Mouse (Mus musculus): ENCODE results near the gene Celsr2. TPM values are rescaled to one million over a fixed set of nuclear protein-coding genes. Genes with fewer than 3 reads are reported as not detected.
A peak's percentile ranks its signal among the peaks of the same experiment; 100 is the strongest.

Celsr2 gene
- total and polyA plus RNA-seq, 2 experiments from 2014 or later: 24.5 to 51.4 TPM

DNA sequence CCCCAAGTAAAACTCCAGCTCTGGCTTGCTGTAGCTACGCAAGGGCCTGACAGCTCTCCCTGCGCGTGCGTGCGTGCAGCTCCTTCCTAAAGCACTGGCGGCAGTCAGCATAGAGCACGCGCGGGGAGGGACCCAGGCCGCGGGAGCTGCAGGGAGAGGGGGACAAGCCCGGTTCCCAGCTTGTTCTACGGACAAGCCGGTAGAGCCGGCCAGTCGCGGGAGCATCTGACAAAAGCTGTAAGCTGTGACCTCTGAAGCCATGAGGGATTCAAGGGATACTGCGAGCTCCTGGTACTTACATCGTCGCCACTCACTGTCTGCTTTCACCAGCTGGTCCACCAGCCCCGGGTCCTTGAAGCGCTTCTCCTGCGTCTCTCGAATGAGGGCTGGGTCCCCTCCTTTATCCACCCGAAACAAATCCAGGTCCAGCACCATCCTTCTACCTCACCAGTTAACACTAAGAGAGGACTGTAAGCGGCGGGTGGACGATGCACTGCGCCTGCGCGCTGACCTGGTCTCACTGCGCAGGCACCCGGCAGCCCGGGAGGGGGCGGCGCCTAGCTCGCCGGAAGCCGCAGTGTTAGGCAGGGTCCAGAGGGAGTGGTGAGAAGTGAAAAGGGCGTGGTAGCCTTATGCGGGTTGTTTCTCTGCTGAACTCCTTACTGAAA is 29.5 kb upstream of the Celsr2 start, which contains the start of gene Sars:
Gene Sars, minus strand, starts transcription at position 512 of the 668 bp plus-strand sequence.
- Histone ChIP-seq H3K4me2 (ENCODE audit: low read depth) (peak within 1 kb of the TSS; percentile 71), H3K27ac (ENCODE audit: low read depth, low read length) (peak within 1 kb of the TSS; percentile 94), H3K4me3 (ENCODE audit: low read depth, low read length) (peak within 1 kb of the TSS; percentile 73), H3K9ac (peak within 1 kb of the TSS; percentile 92), H3K9me3 (ENCODE audit: low read length) (no peaks in the 10 kb centered on the region), H3K4me1 (ENCODE audit: insufficient read depth) (peaks cover 15% of the 10 kb centered on the region), H3K27me3 (ENCODE audit: insufficient read depth, low read length) (no peaks in the 10 kb centered on the region), H3K36me3 (ENCODE audit: insufficient read depth) (peaks cover 3% of the 10 kb centered on the region; the same call in 1 of the 2 replicates)
- ATAC-seq (peak; percentile 95), DNase-seq (peak; percentile 92)
- 1% methylated on average over 41 of the region's 41 CpGs for WGBS
- TF ChIP-seq CTCF (IDR thresholded peaks at IDR 0.05; ENCODE audit: low read depth): peak; percentile 48

DNA sequence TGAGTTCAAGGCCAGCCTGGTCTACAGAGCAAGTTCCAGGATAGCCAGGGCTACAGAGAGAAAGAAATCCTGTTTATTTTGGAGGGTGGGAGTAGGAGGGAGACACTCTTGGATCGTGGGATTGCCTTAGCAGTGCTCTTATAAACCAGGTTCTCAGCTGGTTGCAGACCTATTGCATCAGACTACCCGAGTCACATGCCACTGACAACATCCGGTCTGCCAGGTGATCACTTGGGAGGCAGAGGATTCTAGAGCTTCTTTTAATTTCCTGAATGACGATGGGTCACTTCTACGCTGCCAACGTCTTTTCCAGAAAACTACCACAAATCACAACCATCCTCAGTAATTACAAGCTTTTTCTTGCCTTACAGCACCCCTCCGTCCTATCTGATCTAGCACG is 28.7 kb upstream of the Celsr2 start:
- H3K27ac ChIP-seq (ENCODE audit: low read depth, low read length): peak overlapping the region; percentile 94
- TF ChIP-seq CTCF (IDR thresholded peaks at IDR 0.05; ENCODE audit: low read depth): no peak
- DNase-seq: no peak
- H3K27me3 ChIP-seq (ENCODE audit: insufficient read depth, low read length): no peaks in the 10 kb centered on the region
- H3K4me2 ChIP-seq (ENCODE audit: low read depth): peak overlapping the region; percentile 71
- H3K4me3 ChIP-seq (ENCODE audit: low read depth, low read length): peak overlapping the region; percentile 73
- H3K36me3 ChIP-seq (ENCODE audit: insufficient read depth): peaks cover 3% of the 10 kb centered on the region; the same call in 1 of the 2 replicates
- H3K9me3 ChIP-seq (ENCODE audit: low read length): no peaks in the 10 kb centered on the region
- ATAC-seq: peak; percentile 57
- 23% methylated on average over 8 of the region's 8 CpGs for WGBS
- H3K4me1 ChIP-seq (ENCODE audit: insufficient read depth): peaks cover 15% of the 10 kb centered on the region
- H3K9ac ChIP-seq: peak overlapping the region; percentile 92

DNA sequence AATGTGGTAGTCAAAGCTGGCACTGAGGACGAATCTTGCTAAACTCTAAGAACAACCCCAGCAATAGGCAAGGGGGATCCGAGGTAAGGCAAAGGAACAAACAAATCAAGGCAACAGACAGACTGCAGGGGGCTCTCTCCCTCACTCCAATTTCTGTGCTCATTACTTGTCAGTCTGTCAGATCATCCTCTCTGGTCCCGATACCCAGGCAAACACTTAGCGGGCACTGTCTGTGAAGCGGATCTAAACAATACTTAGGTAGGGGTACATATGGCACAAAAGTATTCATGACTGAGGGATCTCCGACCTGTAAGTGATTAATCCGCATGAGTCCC is 21.0 kb upstream of the Celsr2 start:
- peaks cover 8% of the 10 kb centered on the region; the same call in 1 of the 2 replicates for H3K4me1 ChIP-seq (ENCODE audit: insufficient read depth)
- H3K9ac ChIP-seq: no peak overlapping the region
- H3K27me3 ChIP-seq (ENCODE audit: insufficient read depth, low read length): no peaks in the 10 kb centered on the region
- H3K27ac ChIP-seq (ENCODE audit: low read depth, low read length): no peak overlapping the region
- TF ChIP-seq CTCF (IDR thresholded peaks at IDR 0.05; ENCODE audit: low read depth): peak; percentile 40
- H3K4me2 ChIP-seq (ENCODE audit: low read depth): no peak overlapping the region
- H3K9me3 ChIP-seq (ENCODE audit: low read length): no peaks in the 10 kb centered on the region
- peaks cover 42% of the 10 kb centered on the region for H3K36me3 ChIP-seq (ENCODE audit: insufficient read depth)
- DNase-seq (no peak), ATAC-seq (no peak)
- H3K4me3 ChIP-seq (ENCODE audit: low read depth, low read length): no peak overlapping the region
- 61% methylated on average over 7 of the region's 7 CpGs for whole genome bisulfite sequencing

DNA sequence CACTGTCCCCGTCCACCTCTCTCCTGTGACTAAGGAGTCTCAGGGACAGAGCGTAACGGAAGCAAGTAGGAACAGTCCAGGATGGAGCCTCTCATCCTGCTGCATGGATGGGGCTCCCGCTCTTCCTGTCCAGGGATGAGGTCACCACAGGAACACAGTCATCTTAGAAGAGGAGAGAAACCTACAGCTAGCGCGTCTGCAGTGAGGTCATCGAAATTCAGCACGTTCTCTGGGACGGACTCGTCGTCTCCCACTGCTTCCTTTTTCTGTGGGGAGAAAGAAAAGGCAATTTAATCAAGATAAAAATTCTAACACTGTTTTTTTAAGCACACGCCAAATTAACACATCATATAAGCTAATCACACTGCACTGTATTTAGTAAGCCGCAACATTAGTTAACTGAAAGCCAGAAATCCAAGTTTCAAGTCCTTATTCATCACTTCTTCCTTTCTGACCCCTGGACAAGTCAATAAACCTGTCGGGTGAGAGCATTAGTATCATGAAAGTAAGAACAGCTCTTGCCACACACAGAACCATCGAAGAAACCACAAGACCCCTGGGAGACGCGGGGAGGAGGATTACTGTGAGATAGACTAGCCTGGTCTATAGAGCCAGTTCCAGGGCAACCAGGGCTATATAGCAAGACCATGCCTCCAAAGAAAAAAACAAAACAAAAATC is 20.5 kb upstream of the Celsr2 start:
- no peak for DNase-seq
- peaks cover 45% of the 10 kb centered on the region for H3K36me3 ChIP-seq (ENCODE audit: insufficient read depth)
- H3K4me1 ChIP-seq (ENCODE audit: insufficient read depth): peaks cover 8% of the 10 kb centered on the region; the same call in 1 of the 2 replicates
- WGBS: 79% methylated on average over 17 of the region's 17 CpGs
- no peak overlapping the region for H3K4me2 ChIP-seq (ENCODE audit: low read depth)
- no peaks in the 10 kb centered on the region for H3K9me3 ChIP-seq (ENCODE audit: low read length)
- H3K27ac ChIP-seq (ENCODE audit: low read depth, low read length): no peak overlapping the region
- no peak overlapping the region for H3K9ac ChIP-seq
- no peaks in the 10 kb centered on the region for H3K27me3 ChIP-seq (ENCODE audit: insufficient read depth, low read length)
- TF ChIP-seq CTCF (IDR thresholded peaks at IDR 0.05; ENCODE audit: low read depth): no peak
- H3K4me3 ChIP-seq (ENCODE audit: low read depth, low read length): no peak overlapping the region
- no peak for ATAC-seq

DNA sequence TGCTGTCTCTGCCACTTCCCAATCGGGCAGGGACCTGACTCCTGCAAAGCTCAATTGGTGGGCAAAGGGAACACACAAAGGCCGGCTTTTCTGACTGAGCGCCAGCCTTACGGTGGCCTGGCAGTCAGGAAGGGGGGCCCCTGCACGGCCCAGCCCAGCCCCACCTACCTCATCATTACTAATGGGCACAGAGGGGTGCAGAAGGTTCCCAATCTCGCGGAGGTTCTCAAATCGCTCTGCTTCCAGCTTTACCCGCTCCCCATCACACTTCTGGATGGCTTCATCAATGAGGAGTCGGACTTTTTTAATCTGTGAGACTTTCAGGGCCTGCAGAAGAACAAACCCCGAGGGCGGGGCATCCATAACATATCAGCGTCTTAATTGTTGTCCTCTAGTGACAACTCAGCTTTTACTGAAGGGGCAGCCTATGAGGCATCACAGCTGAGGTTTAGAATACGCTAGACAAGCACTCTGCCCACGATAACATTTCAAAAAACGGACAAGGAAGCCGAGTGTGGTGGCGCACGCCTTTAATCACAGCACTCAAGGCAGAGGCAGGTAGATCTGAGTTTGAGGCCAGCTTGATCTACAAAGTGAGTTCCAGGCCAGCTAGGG is 18.6 kb upstream of the Celsr2 start:
- no peak for TF ChIP-seq CTCF (IDR thresholded peaks at IDR 0.05; ENCODE audit: low read depth)
- no peak for DNase-seq
- ATAC-seq: peak; percentile 60
- Histone ChIP-seq H3K9ac (no peak overlapping the region), H3K36me3 (ENCODE audit: insufficient read depth) (peaks cover 63% of the 10 kb centered on the region), H3K27me3 (ENCODE audit: insufficient read depth, low read length) (no peaks in the 10 kb centered on the region), H3K4me3 (ENCODE audit: low read depth, low read length) (no peak overlapping the region), H3K9me3 (ENCODE audit: low read length) (no peaks in the 10 kb centered on the region), H3K27ac (ENCODE audit: low read depth, low read length) (peak overlapping the region; percentile 67), H3K4me2 (ENCODE audit: low read depth) (no peak overlapping the region), H3K4me1 (ENCODE audit: insufficient read depth) (peaks cover 8% of the 10 kb centered on the region; the same call in 1 of the 2 replicates)
- 17% methylated on average over 19 of the region's 19 CpGs for whole genome bisulfite sequencing

DNA sequence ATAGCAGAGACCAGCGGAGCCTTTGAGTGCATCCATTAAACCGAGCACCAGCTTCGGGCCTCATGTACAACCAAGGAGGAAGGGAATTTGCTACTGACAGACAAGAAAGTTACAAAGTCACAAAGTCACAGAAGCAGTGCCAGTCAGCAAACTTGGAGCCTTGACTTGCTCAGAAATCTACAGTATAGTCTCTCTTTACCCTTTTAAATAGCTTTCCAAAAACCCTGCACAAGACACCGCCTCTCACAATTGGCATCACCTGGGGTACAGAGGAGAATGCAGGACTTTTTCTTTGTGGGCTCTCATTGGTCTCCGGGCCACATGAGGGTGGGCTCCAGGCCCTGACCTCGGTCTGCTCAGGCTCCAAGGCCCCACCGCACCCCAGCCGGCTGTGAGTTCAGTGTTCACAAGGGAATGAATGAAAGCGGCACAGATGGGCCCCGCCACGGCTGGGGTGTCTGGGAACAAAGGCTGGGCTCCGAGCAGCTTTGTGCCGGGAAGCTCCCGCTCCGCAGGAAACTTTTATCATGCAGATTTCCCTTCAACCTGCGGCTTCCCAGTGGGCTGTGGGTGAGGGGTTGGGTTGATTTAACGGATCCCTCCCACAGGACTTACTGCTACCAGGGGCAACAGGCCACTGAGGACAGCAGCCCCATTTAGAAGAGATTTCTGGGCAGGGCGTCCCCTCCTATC is 18.0 kb upstream of the Celsr2 start:
- peak overlapping the region; percentile 67 for H3K27ac ChIP-seq (ENCODE audit: low read depth, low read length)
- H3K4me2 ChIP-seq (ENCODE audit: low read depth): no peak overlapping the region
- no peak overlapping the region for H3K4me3 ChIP-seq (ENCODE audit: low read depth, low read length)
- peaks cover 8% of the 10 kb centered on the region; the same call in 1 of the 2 replicates for H3K4me1 ChIP-seq (ENCODE audit: insufficient read depth)
- H3K9ac ChIP-seq: no peak overlapping the region
- 10% methylated on average over 18 of the region's 18 CpGs for WGBS
- DNase-seq (peak; percentile 62), ATAC-seq (peak; percentile 77)
- no peak for TF ChIP-seq CTCF (IDR thresholded peaks at IDR 0.05; ENCODE audit: low read depth)
- H3K36me3 ChIP-seq (ENCODE audit: insufficient read depth): peaks cover 70% of the 10 kb centered on the region
- no peaks in the 10 kb centered on the region for H3K27me3 ChIP-seq (ENCODE audit: insufficient read depth, low read length)
- no peaks in the 10 kb centered on the region for H3K9me3 ChIP-seq (ENCODE audit: low read length)
